Mouse (Mus musculus) lung, adult 2 months (tissue): ENCODE measurements around the gene Zfp239.

Experiments used
- CTCF ChIP-seq: fragments of 200-500 bp; IDR thresholded peaks from 2 replicates; pipeline ENCODE4 v1.5.1; 2011; ENCODE audit warnings: mild to moderate bottlenecking, low read length, control low read depth; ENCODE audit not compliant: insufficient read depth
- POLR2A ChIP-seq: fragments of 200-500 bp; IDR thresholded peaks from 2 replicates; pipeline ENCODE4 v1.6.1; 2011; ENCODE audit warnings: low read depth, mild to moderate bottlenecking, control low read depth, low read length, borderline replicate concordance; ENCODE audit errors: extremely low read depth

DNA sequence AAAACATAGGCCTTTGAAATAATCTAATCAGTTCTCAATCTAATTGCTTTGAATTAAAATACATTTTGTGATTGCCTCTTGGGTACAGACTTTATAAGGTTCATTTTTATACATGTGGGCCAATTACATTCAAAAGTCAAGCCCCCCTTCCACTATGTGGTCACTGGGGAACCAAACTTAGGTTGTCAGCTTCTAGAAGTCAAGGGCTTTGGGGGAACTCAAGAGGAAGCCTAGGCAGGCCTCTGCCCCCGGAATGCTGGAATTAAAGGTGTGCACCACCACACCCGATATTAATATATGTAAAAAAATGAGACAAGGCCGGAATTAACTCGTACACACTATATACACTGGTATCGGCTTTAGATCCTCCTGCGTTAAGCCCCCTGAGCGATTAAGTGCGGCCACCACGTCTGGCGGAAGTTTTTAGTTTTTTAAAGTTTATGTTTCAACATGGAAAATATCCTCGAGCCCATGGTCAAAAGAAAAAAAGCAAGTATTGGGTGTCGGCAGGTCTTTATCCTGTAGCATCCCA, 54.4 kb downstream of the Zfp239 start:
- no peak for TF ChIP-seq CTCF
- TF ChIP-seq POLR2A = no peak
